Mouse (Mus musculus) C2C12 (cell line): ENCODE results near the gene Slc2a5. TPM values are rescaled to one million over a fixed set of nuclear protein-coding genes. Genes with fewer than 3 reads are reported as not detected.
A peak's percentile ranks its signal among the peaks of the same experiment; 100 is the strongest.

Source experiments
- H3K27me3 ChIP-seq: one replicate; pipeline ENCODE4 v1.6.1; 2011; ENCODE audit not compliant: control insufficient read depth, insufficient read depth, insufficient read length
- H3K36me3 ChIP-seq: one replicate; pipeline ENCODE4 v1.6.1; 2011; ENCODE audit not compliant: control insufficient read depth, insufficient read depth
- H3K4me3 ChIP-seq: one replicate; pipeline ENCODE4 v1.5.1; 2011; ENCODE audit warnings: mild to moderate bottlenecking, control low read depth; ENCODE audit not compliant: poor library complexity, insufficient read depth, severe bottlenecking
- H3K79me2 ChIP-seq: one replicate; pipeline ENCODE4 v1.6.1; 2011; ENCODE audit not compliant: control insufficient read depth, insufficient read depth
- H3K79me3 ChIP-seq: one replicate; pipeline ENCODE4 v1.6.1; 2011; ENCODE audit warnings: low read depth, control low read depth
- H3ac ChIP-seq: one replicate; pipeline ENCODE3; 2011; ENCODE audit warnings: low read depth; ENCODE audit not compliant: control insufficient read depth, insufficient read length
- CEBPB ChIP-seq: IDR thresholded peaks from one replicate; pipeline ENCODE4 v1.6.1; 2011; ENCODE audit warnings: low read depth, mild to moderate bottlenecking, control low read depth, moderate library complexity
- CTCF ChIP-seq: IDR thresholded peaks from one replicate; pipeline ENCODE4 v1.5.1; 2011; ENCODE audit not compliant: control insufficient read depth, insufficient read depth, insufficient read length
- FOSL1 ChIP-seq: IDR thresholded peaks from one replicate; pipeline ENCODE4 v1.8.0; 2011; ENCODE audit warnings: mild to moderate bottlenecking, low read length; ENCODE audit not compliant: poor library complexity, insufficient read depth, severe bottlenecking
- MAX ChIP-seq: IDR thresholded peaks from one replicate; pipeline ENCODE4 v1.6.1; 2011; ENCODE audit warnings: mild to moderate bottlenecking, control low read depth
- MYOD1 ChIP-seq: IDR thresholded peaks from one replicate; pipeline ENCODE4 v1.6.1; 2011; ENCODE audit warnings: low read depth; ENCODE audit not compliant: control insufficient read depth, insufficient read length
- MYOG ChIP-seq: IDR thresholded peaks from one replicate; pipeline ENCODE4 v1.6.1; 2011; ENCODE audit not compliant: control insufficient read depth, insufficient read length; ENCODE audit errors: extremely low read depth
- USF1 ChIP-seq: IDR thresholded peaks from one replicate; pipeline ENCODE4 v1.6.1; 2011; ENCODE audit warnings: low read depth, mild to moderate bottlenecking, control low read depth, moderate library complexity
- polyA plus RNA-seq: library from polyadenylated mRNA; unstranded; fragments of >200 nt; fragmentation: generic; extraction: Trizol; gene quantifications from one replicate; pipeline ENCODE4 v1.2.1, GENCODE M21; 2012; ENCODE audit warnings: missing spikeins

The Slc2a5 gene
- polyA plus RNA-seq, 1 experiment = not detected

GRCm38 (mm10) chr4:150078646-150079045 lies 40.4 kb upstream of the Slc2a5 start:
- Histone ChIP-seq H3K79me3 (no peaks in the 10 kb centered on the region), H3K4me3 (no peak overlapping the region), H3ac (no peak overlapping the region), H3K36me3 (no peaks in the 10 kb centered on the region), H3K79me2 (no peaks in the 10 kb centered on the region), H3K27me3 (no peaks in the 10 kb centered on the region)
- no peak for TF ChIP-seq MYOG
- no peak for TF ChIP-seq MYOD1
- TF ChIP-seq MAX = no peak
- TF ChIP-seq CEBPB = no peak
- TF ChIP-seq FOSL1 = no peak
- TF ChIP-seq CTCF = no peak
- no peak for TF ChIP-seq USF1

DNA sequence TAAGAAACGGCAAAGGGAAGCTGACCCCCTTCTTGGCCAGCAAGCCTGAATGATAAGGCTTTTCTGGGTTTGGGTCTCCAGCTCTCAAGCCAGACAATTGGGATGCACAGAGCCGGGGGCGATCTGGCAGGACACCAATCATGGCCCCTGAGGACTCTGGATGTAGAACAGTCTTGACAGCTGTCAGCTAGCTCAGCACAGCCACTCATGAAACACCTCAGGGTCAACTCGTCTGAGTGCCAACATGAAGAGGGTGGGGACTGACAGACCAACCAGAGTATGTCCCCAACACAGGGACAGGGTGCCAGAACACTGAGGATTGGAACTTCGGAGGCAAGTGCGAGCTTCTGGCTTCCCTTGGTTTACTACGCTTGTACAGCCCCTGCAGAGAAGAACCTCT lies 39.8 kb upstream of the Slc2a5 start:
- no peak overlapping the region for H3ac ChIP-seq
- no peak overlapping the region for H3K4me3 ChIP-seq
- no peaks in the 10 kb centered on the region for H3K79me2 ChIP-seq
- TF ChIP-seq MYOG (no peak), CEBPB (no peak), CTCF (no peak), USF1 (no peak), MAX (no peak), FOSL1 (no peak), MYOD1 (no peak)
- H3K36me3 ChIP-seq = no peaks in the 10 kb centered on the region
- H3K27me3 ChIP-seq = no peaks in the 10 kb centered on the region
- no peaks in the 10 kb centered on the region for H3K79me3 ChIP-seq

GRCm38 (mm10) chr4:150080330-150080967 lies 38.6 kb upstream of the Slc2a5 start:
- no peaks in the 10 kb centered on the region for H3K79me2 ChIP-seq
- H3ac ChIP-seq = no peak overlapping the region
- H3K27me3 ChIP-seq = no peaks in the 10 kb centered on the region
- no peaks in the 10 kb centered on the region for H3K79me3 ChIP-seq
- TF ChIP-seq USF1 = no peak
- no peak for TF ChIP-seq CTCF
- TF ChIP-seq MAX = no peak
- TF ChIP-seq FOSL1 = no peak
- TF ChIP-seq MYOG = no peak
- no peak for TF ChIP-seq CEBPB
- no peak for TF ChIP-seq MYOD1
- no peaks in the 10 kb centered on the region for H3K36me3 ChIP-seq
- no peak overlapping the region for H3K4me3 ChIP-seq

GRCm38 (mm10) chr4:150085366-150085765 lies 33.7 kb upstream of the Slc2a5 start:
- Histone ChIP-seq H3ac (no peak overlapping the region), H3K79me2 (no peaks in the 10 kb centered on the region), H3K79me3 (no peaks in the 10 kb centered on the region), H3K27me3 (no peaks in the 10 kb centered on the region), H3K4me3 (no peak overlapping the region), H3K36me3 (no peaks in the 10 kb centered on the region)
- TF ChIP-seq USF1 = no peak
- no peak for TF ChIP-seq MYOG
- no peak for TF ChIP-seq MAX
- TF ChIP-seq CEBPB = no peak
- no peak for TF ChIP-seq MYOD1
- no peak for TF ChIP-seq CTCF

DNA sequence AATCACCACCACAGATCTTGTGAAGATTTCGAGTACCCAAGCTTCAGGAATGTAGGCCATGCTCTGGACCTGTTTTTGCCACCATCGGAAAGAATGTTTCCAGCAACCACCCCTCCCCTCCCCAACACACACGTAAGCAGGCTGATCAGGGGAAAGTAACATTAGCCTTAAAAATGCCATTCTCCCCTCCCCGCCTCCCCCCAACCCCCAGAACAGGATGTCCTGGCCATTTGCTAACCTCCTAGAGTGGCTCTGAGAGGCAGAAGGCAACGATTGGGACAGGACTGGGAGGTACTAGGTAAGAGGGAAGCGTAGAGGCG lies 32.3 kb upstream of the Slc2a5 start:
- Histone ChIP-seq H3K79me3 (no peaks in the 10 kb centered on the region), H3K36me3 (no peaks in the 10 kb centered on the region), H3K27me3 (no peaks in the 10 kb centered on the region), H3ac (peak overlapping the region; percentile 29), H3K79me2 (no peaks in the 10 kb centered on the region), H3K4me3 (no peak overlapping the region)
- TF ChIP-seq CEBPB (no peak), USF1 (no peak), MYOG (no peak), FOSL1 (no peak), CTCF (no peak), MYOD1 (no peak), MAX (no peak)
